Mouse (Mus musculus): Measurements from ENCODE around the gene Pgm2l1. TPM values are rescaled to one million over a fixed set of nuclear protein-coding genes. Genes with fewer than 3 reads are reported as not detected.

Pgm2l1 gene
- total and polyA plus RNA-seq, 2 experiments from 2014 or later: 34.4 to 127 TPM

DNA sequence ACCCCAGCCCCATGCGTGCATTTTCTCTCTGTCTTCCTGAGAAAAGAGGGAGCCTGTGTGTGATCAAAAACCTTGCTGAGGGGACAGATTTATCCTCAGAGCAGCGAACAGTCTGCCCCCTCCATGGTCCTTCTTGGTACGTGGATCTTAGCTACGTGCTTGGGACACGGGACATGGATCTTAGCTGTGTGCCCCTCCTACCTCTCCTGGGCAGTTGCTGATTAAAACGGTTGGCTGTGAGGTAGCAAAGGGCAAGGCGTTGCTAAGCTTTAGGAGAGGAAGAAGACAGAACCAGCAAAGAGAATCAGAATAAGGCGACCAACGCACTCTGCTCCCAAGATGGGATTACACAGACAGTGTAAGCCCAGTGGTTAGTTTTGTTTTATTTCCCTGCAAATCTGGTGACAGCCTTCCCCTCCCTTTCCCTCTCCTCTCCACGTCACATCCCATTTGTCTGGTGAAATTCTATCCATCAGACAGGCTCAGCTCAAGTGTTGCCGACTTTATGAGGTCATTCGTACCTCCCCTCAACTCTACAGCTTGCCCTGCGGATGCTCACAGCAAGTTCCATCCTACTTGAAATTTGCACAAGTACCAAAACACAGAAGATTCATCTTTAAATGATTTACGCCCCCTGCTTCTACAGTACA lies 71.8 kb downstream of the Pgm2l1 start:
- WGBS: 80% methylated on average over 14 of the region's 14 CpGs
- DNase-seq (ENCODE audit: low spot score) (no peak), ATAC-seq (no peak)
- no peaks in the 10 kb centered on the region for H3K36me3 ChIP-seq (ENCODE audit: insufficient read depth, low read length)
- no peak overlapping the region for H3K9ac ChIP-seq (replicated peaks; ENCODE audit: low read length)
- no peaks in the 10 kb centered on the region for H3K27me3 ChIP-seq (ENCODE audit: insufficient read depth, low read length)
- no peak overlapping the region for H3K27ac ChIP-seq
- H3K4me3 ChIP-seq (ENCODE audit: low read length): no peak overlapping the region
- H3K4me1 ChIP-seq (ENCODE audit: insufficient read depth, low read length): no peaks in the 10 kb centered on the region
- H3K9me3 ChIP-seq (ENCODE audit: low read length): no peaks in the 10 kb centered on the region
- no peak overlapping the region for H3K4me2 ChIP-seq (ENCODE audit: low read depth, low read length)
- no peak for TF ChIP-seq CTCF (IDR thresholded peaks at IDR 0.05; ENCODE audit: low read depth)

DNA sequence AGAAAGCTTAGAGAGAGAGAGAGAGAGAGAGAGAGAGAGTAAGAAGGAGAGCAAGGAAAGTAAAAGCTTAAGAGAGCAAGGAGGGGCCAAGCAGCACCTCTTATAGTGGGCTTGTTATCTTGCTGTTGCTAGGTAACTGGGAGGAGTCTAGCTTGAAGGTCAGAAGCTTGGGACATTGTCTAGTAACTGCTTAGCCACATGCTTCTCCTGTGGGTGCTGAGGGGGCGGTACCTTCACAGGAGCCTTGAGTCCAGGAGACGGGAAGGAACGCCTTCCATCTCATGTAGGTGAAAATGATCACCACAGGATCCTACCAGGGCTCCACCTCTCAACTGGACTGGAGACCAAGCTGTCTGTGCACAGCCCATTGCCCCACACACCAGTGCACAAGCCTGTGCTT lies 74.2 kb downstream of the Pgm2l1 start:
- ATAC-seq (no peak), DNase-seq (ENCODE audit: low spot score) (no peak)
- Histone ChIP-seq H3K27ac (no peak overlapping the region), H3K4me3 (ENCODE audit: low read length) (no peak overlapping the region), H3K9me3 (ENCODE audit: low read length) (no peaks in the 10 kb centered on the region), H3K4me2 (ENCODE audit: low read depth, low read length) (no peak overlapping the region), H3K9ac (replicated peaks; ENCODE audit: low read length) (no peak overlapping the region), H3K36me3 (ENCODE audit: insufficient read depth, low read length) (no peaks in the 10 kb centered on the region), H3K4me1 (ENCODE audit: insufficient read depth, low read length) (no peaks in the 10 kb centered on the region), H3K27me3 (ENCODE audit: insufficient read depth, low read length) (no peaks in the 10 kb centered on the region)
- TF ChIP-seq CTCF (IDR thresholded peaks at IDR 0.05; ENCODE audit: low read depth): no peak
- 71% methylated on average over 3 of the region's 3 CpGs for WGBS

DNA sequence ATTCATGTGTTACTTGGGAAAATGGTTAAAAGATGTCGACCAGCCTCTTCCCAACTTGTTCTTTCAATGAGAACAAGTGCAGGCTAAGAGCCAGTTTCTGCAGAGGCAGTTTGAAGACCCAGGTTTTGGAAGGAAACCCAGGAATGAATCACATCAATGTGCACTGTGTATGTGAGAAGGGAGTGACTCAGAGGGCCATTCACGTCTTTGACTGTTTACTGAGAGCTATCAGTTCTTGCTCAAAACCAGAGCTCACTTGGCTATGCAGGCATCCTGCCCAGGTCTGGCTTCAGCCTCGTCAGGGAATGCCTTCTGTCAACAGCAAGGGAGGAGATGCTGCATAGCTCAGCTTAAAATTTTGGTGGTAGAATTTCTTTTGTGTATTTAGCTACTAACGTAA lies 75.1 kb downstream of the Pgm2l1 start:
- TF ChIP-seq CTCF (IDR thresholded peaks at IDR 0.05; ENCODE audit: low read depth): no peak
- no peak overlapping the region for H3K9ac ChIP-seq (replicated peaks; ENCODE audit: low read length)
- DNase-seq (ENCODE audit: low spot score) (peak; percentile 43), ATAC-seq (peak; percentile 40; the same call in 1 of the 2 replicates)
- H3K4me1 ChIP-seq (ENCODE audit: insufficient read depth, low read length): 0 out of 2 replicates have a peak, but pooled peaks cover under 1% of the 10 kb centered on the region
- no peaks in the 10 kb centered on the region for H3K9me3 ChIP-seq (ENCODE audit: low read length)
- H3K27me3 ChIP-seq (ENCODE audit: insufficient read depth, low read length): no peaks in the 10 kb centered on the region
- no peaks in the 10 kb centered on the region for H3K36me3 ChIP-seq (ENCODE audit: insufficient read depth, low read length)
- no peak overlapping the region for H3K4me2 ChIP-seq (ENCODE audit: low read depth, low read length)
- WGBS: 48% methylated on average over 4 of the region's 4 CpGs
- no peak overlapping the region for H3K4me3 ChIP-seq (ENCODE audit: low read length)
- no peak overlapping the region for H3K27ac ChIP-seq

DNA sequence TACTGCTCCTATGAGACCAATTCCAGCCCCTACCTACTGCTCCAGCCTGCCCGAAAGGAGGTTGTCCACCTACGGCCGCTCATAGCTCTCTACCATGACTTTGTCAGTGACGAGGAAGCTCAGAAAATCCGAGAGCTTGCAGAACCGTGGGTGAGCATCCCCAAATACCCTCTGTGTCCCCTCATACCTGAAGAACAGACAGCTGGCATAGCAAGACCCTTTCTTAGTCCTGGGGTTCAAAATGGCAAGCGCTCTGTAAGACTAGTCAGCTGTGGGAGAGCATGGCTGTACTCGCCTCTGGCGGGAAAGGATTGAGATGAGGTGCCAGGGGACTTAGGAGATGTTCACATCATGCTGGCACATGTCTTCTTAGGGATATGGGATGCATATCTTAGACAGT lies 78.7 kb downstream of the Pgm2l1 start:
- no peaks in the 10 kb centered on the region for H3K27me3 ChIP-seq (ENCODE audit: insufficient read depth, low read length)

DNA sequence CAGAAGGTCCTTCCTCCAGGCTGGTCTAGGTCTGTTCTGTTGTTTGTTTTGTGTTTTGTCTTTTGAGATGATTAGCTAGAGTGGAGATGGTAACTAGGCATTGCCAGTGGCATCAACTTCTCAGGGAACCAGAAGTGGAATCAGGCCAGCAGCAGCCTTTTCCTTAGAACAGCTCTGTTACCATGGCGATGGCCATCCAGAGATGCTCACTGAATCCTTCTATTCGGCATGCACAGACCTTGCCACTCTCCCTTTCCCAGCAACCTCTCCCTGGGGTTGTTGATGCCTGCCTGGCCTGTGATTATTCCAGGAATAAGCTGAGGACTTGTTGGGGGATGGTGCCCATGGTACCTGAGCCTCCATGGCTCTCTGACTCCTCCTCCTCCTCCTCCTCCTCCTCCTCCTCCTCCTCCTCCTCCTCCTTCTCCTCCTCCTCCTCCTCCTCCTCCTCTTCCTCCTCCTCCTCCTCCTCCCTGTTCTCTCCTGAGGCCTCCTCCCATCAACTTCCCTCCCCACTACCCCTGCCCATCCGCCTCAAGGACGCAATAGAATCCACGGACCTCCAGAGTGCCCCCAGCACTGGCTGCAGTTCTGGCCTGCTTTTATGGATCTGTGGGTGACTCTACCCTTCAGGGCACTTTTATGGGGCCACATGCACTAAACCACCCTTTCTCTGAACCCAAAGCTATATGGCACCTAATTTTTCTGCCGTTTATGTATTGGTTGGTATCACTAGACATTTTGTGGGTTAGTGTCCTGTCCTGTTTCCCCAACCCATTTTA lies 80.9 kb downstream of the Pgm2l1 start:
- Histone ChIP-seq H3K4me3 (ENCODE audit: low read length) (no peak overlapping the region), H3K4me2 (ENCODE audit: low read depth, low read length) (no peak overlapping the region), H3K27me3 (ENCODE audit: insufficient read depth, low read length) (no peaks in the 10 kb centered on the region), H3K9me3 (ENCODE audit: low read length) (no peaks in the 10 kb centered on the region), H3K36me3 (ENCODE audit: insufficient read depth, low read length) (no peaks in the 10 kb centered on the region), H3K9ac (replicated peaks; ENCODE audit: low read length) (no peak overlapping the region), H3K4me1 (ENCODE audit: insufficient read depth, low read length) (peaks cover 25% of the 10 kb centered on the region), H3K27ac (peak overlapping the region; percentile 74)
- DNase-seq (ENCODE audit: low spot score): peak; percentile 89
- peak; percentile 88 for ATAC-seq
- 47% methylated on average over 5 of the region's 6 CpGs for WGBS
- TF ChIP-seq CTCF (IDR thresholded peaks at IDR 0.05; ENCODE audit: low read depth): no peak

More for the DNA sequence above, 78.7 kb downstream of the Pgm2l1 start:
- WGBS: 92% methylated on average over 9 of the region's 9 CpGs
- DNase-seq (ENCODE audit: low spot score) (no peak), ATAC-seq (no peak)
- no peaks in the 10 kb centered on the region for H3K36me3 ChIP-seq (ENCODE audit: insufficient read depth, low read length)
- H3K4me1 ChIP-seq (ENCODE audit: insufficient read depth, low read length): peaks cover 25% of the 10 kb centered on the region
- no peak for TF ChIP-seq CTCF (IDR thresholded peaks at IDR 0.05; ENCODE audit: low read depth)
- H3K9me3 ChIP-seq (ENCODE audit: low read length): no peaks in the 10 kb centered on the region
- no peak overlapping the region for H3K27ac ChIP-seq
- H3K9ac ChIP-seq (replicated peaks; ENCODE audit: low read length): no peak overlapping the region
- H3K4me2 ChIP-seq (ENCODE audit: low read depth, low read length): no peak overlapping the region
- no peak overlapping the region for H3K4me3 ChIP-seq (ENCODE audit: low read length)

DNA sequence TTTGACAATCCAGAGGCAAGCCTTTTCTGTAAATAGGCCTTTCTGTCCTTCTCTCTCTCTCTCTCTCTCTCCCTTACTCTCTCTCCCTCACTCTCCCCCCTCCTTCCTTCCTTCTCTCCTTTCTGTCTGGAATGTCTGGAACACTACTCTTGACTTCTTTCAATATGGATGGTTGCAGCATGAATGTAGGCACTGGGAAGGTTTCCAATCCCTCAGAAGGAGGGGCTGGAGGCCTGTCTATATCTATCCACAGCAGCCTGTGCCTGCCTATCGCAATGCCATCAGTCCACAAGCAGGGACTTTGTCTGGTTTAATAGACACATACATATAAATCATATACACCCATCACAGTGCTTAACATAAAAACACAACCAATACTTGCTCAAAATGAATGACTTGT lies 82.0 kb downstream of the Pgm2l1 start:
- peak; percentile 60 for DNase-seq (ENCODE audit: low spot score)
- Histone ChIP-seq H3K4me2 (ENCODE audit: low read depth, low read length) (no peak overlapping the region), H3K27ac (peak overlapping the region; percentile 74), H3K9ac (replicated peaks; ENCODE audit: low read length) (no peak overlapping the region), H3K4me3 (ENCODE audit: low read length) (no peak overlapping the region), H3K4me1 (ENCODE audit: insufficient read depth, low read length) (peaks cover 25% of the 10 kb centered on the region), H3K27me3 (ENCODE audit: insufficient read depth, low read length) (no peaks in the 10 kb centered on the region), H3K36me3 (ENCODE audit: insufficient read depth, low read length) (no peaks in the 10 kb centered on the region), H3K9me3 (ENCODE audit: low read length) (no peaks in the 10 kb centered on the region)
- WGBS: 18% methylated on average over 1 of the region's 1 CpGs
- TF ChIP-seq CTCF (IDR thresholded peaks at IDR 0.05; ENCODE audit: low read depth): no peak
- peak; percentile 49 for ATAC-seq

DNA sequence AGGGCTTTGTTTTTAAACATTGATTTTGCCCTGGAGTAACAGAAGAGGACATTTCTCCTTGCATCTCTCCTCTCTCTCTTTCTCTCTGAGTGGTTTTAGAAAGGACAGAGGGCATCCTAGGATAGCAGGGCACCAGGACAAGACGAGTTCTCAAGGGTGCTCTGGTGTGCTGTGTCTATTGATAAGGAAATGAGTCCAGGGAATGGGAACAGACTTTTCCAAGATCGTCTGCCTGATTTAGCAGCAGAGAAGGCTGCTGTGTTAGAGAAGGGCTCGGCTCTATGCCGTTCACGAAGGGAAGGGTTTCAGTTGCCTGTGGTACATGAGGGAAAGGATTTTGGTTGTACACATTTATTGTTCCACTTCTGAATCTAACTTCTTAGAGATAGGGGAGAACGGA lies 82.5 kb downstream of the Pgm2l1 start:
- TF ChIP-seq CTCF (IDR thresholded peaks at IDR 0.05; ENCODE audit: low read depth): no peak
- Histone ChIP-seq H3K4me1 (ENCODE audit: insufficient read depth, low read length) (peaks cover 25% of the 10 kb centered on the region), H3K4me2 (ENCODE audit: low read depth, low read length) (no peak overlapping the region), H3K27ac (peak overlapping the region; percentile 74), H3K27me3 (ENCODE audit: insufficient read depth, low read length) (no peaks in the 10 kb centered on the region), H3K4me3 (ENCODE audit: low read length) (no peak overlapping the region), H3K36me3 (ENCODE audit: insufficient read depth, low read length) (no peaks in the 10 kb centered on the region), H3K9me3 (ENCODE audit: low read length) (no peaks in the 10 kb centered on the region), H3K9ac (replicated peaks; ENCODE audit: low read length) (no peak overlapping the region)
- WGBS: 30% methylated on average over 6 of the region's 6 CpGs
- ATAC-seq (no peak), DNase-seq (ENCODE audit: low spot score) (no peak)
